Mouse (Mus musculus): ENCODE measurements around the gene Hjurp.

DNA sequence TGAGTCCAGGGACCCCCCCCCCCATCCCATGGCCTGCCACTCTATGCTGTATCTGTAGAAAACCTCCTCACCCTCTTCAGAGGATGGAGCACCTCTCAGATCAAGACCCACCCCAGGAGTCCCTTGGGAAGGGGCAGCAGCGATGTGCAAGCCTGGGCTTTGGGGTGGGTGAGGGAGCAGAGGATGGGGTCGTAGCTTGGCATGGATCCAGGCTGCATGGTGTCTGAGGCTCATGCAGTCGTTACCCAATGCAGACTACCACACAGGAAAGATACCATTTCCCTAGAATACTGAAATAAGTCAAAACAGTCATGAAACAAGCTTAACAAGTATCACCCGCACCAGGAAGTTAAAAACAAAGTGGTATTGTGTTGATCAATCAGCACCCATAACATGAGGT is 28.8 kb downstream of the Hjurp start:
- TF ChIP-seq CTCF (IDR thresholded peaks at IDR 0.05; ENCODE audit: low read depth, low read length) (no peak), POLR2A (IDR thresholded peaks at IDR 0.05; ENCODE audit: extremely low read depth, insufficient read depth, low read length) (no peak)

Data from liver, adult 2 months (tissue).